Mouse (Mus musculus): ENCODE data around the gene Zbtb7b. TPM values are rescaled to one million over a fixed set of nuclear protein-coding genes. Genes with fewer than 3 reads are reported as not detected.

The Zbtb7b gene
- polyA plus RNA-seq, 1 experiment = 35.1 TPM

- TF ChIP-seq POLR2A (IDR thresholded peaks at IDR 0.05; ENCODE audit: insufficient read depth, low read length) (no peak), EP300 (IDR thresholded peaks at IDR 0.05; ENCODE audit: insufficient read depth, low read depth, low read length) (no peak), CTCF (IDR thresholded peaks at IDR 0.05; ENCODE audit: low read depth, low read length) (no peak)
- H3K9ac ChIP-seq (ENCODE audit: low read depth, poor library complexity, severe bottlenecking) = peak overlapping the region; percentile 89
- H3K4me3 ChIP-seq (ENCODE audit: low read depth, low read length) = peak overlapping the region; percentile 94
- peaks cover 17% of the 10 kb centered on the region for H3K36me3 ChIP-seq (ENCODE audit: control insufficient read depth, insufficient read depth, low read length, poor library complexity, severe bottlenecking)
- peak overlapping the region; percentile 95 for H3K27ac ChIP-seq (ENCODE audit: insufficient read depth, low read length)
- no peaks in the 10 kb centered on the region for H3K27me3 ChIP-seq (ENCODE audit: control insufficient read depth, insufficient read depth, low read length, poor library complexity, severe bottlenecking)
- peaks cover 10% of the 10 kb centered on the region for H3K4me1 ChIP-seq (ENCODE audit: control insufficient read depth, insufficient read depth, low read length)
- H3K9me3 ChIP-seq (replicated peaks; ENCODE audit: control insufficient read depth, insufficient read depth, low read length, poor library complexity, severe bottlenecking) = no peaks in the 10 kb centered on the region
Measured at GRCm38 (mm10) chr3:89419981-89420380, 25.4 kb upstream of the Zbtb7b start.

GRCm38 (mm10) chr3:89419571-89419970 is 25.0 kb upstream of the Zbtb7b start:
- no peaks in the 10 kb centered on the region for H3K27me3 ChIP-seq (ENCODE audit: control insufficient read depth, insufficient read depth, low read length, poor library complexity, severe bottlenecking)
- H3K4me3 ChIP-seq (ENCODE audit: low read depth, low read length) = peak overlapping the region; percentile 94
- TF ChIP-seq EP300 (IDR thresholded peaks at IDR 0.05; ENCODE audit: insufficient read depth, low read depth, low read length) (peak; percentile 77; the same call in 1 of the 2 replicates), CTCF (IDR thresholded peaks at IDR 0.05; ENCODE audit: low read depth, low read length) (no peak), POLR2A (IDR thresholded peaks at IDR 0.05; ENCODE audit: insufficient read depth, low read length) (no peak)
- no peaks in the 10 kb centered on the region for H3K9me3 ChIP-seq (replicated peaks; ENCODE audit: control insufficient read depth, insufficient read depth, low read length, poor library complexity, severe bottlenecking)
- H3K4me1 ChIP-seq (ENCODE audit: control insufficient read depth, insufficient read depth, low read length) = peaks cover 9% of the 10 kb centered on the region
- peak overlapping the region; percentile 95 for H3K27ac ChIP-seq (ENCODE audit: insufficient read depth, low read length)
- H3K36me3 ChIP-seq (ENCODE audit: control insufficient read depth, insufficient read depth, low read length, poor library complexity, severe bottlenecking) = peaks cover 21% of the 10 kb centered on the region
- H3K9ac ChIP-seq (ENCODE audit: low read depth, poor library complexity, severe bottlenecking) = peak overlapping the region; percentile 89

- Histone ChIP-seq H3K4me1 (ENCODE audit: control insufficient read depth, insufficient read depth, low read length) (peaks cover 3% of the 10 kb centered on the region), H3K9me3 (replicated peaks; ENCODE audit: control insufficient read depth, insufficient read depth, low read length, poor library complexity, severe bottlenecking) (no peaks in the 10 kb centered on the region)
Measured at GRCm38 (mm10) chr3:89418861-89419250, 24.3 kb upstream of the Zbtb7b start.

GRCm38 (mm10) chr3:89418170-89418860 is 23.7 kb upstream of the Zbtb7b start, which contains the start of the genes Cks1b and Shc1:
Cks1b (minus strand) TSS chr3:89418383.
Shc1 (plus strand) TSS chr3:89418443.
- Histone ChIP-seq H3K9me3 (replicated peaks; ENCODE audit: control insufficient read depth, insufficient read depth, low read length, poor library complexity, severe bottlenecking) (no peaks in the 10 kb centered on the region), H3K4me3 (ENCODE audit: low read depth, low read length) (peak within 1 kb of the TSS; percentile 97), H3K36me3 (ENCODE audit: control insufficient read depth, insufficient read depth, low read length, poor library complexity, severe bottlenecking) (peaks cover 26% of the 10 kb centered on the region), H3K4me1 (ENCODE audit: control insufficient read depth, insufficient read depth, low read length) (peaks cover 2% of the 10 kb centered on the region), H3K9ac (ENCODE audit: low read depth, poor library complexity, severe bottlenecking) (peak within 1 kb of the TSS; percentile 89), H3K27me3 (ENCODE audit: control insufficient read depth, insufficient read depth, low read length, poor library complexity, severe bottlenecking) (no peaks in the 10 kb centered on the region), H3K27ac (ENCODE audit: insufficient read depth, low read length) (peak within 1 kb of the TSS; percentile 95)
- TF ChIP-seq CTCF (IDR thresholded peaks at IDR 0.05; ENCODE audit: low read depth, low read length) = no peak
- TF ChIP-seq EP300 (IDR thresholded peaks at IDR 0.05; ENCODE audit: insufficient read depth, low read depth, low read length) = no peak
- TF ChIP-seq POLR2A (IDR thresholded peaks at IDR 0.05; ENCODE audit: insufficient read depth, low read length) = peak; percentile 65

More at GRCm38 (mm10) chr3:89418861-89419250, 24.3 kb upstream of the Zbtb7b start:
- Histone ChIP-seq H3K36me3 (ENCODE audit: control insufficient read depth, insufficient read depth, low read length, poor library complexity, severe bottlenecking) (peaks cover 25% of the 10 kb centered on the region), H3K9ac (ENCODE audit: low read depth, poor library complexity, severe bottlenecking) (peak overlapping the region; percentile 89), H3K27me3 (ENCODE audit: control insufficient read depth, insufficient read depth, low read length, poor library complexity, severe bottlenecking) (no peaks in the 10 kb centered on the region), H3K27ac (ENCODE audit: insufficient read depth, low read length) (peak overlapping the region; percentile 95), H3K4me3 (ENCODE audit: low read depth, low read length) (peak overlapping the region; percentile 94)
- TF ChIP-seq EP300 (IDR thresholded peaks at IDR 0.05; ENCODE audit: insufficient read depth, low read depth, low read length) = no peak

- no peaks in the 10 kb centered on the region for H3K27me3 ChIP-seq (ENCODE audit: control insufficient read depth, insufficient read depth, low read length, poor library complexity, severe bottlenecking)
- peaks cover 2% of the 10 kb centered on the region for H3K4me1 ChIP-seq (ENCODE audit: control insufficient read depth, insufficient read depth, low read length)
- H3K9ac ChIP-seq (ENCODE audit: low read depth, poor library complexity, severe bottlenecking) = peak overlapping the region; percentile 89
- H3K9me3 ChIP-seq (replicated peaks; ENCODE audit: control insufficient read depth, insufficient read depth, low read length, poor library complexity, severe bottlenecking) = no peaks in the 10 kb centered on the region
- peaks cover 26% of the 10 kb centered on the region for H3K36me3 ChIP-seq (ENCODE audit: control insufficient read depth, insufficient read depth, low read length, poor library complexity, severe bottlenecking)
- H3K4me3 ChIP-seq (ENCODE audit: low read depth, low read length) = peak overlapping the region; percentile 97
- peak; percentile 20; the same call in 1 of the 2 replicates for TF ChIP-seq EP300 (IDR thresholded peaks at IDR 0.05; ENCODE audit: insufficient read depth, low read depth, low read length)
- TF ChIP-seq POLR2A (IDR thresholded peaks at IDR 0.05; ENCODE audit: insufficient read depth, low read length) = no peak
- peak overlapping the region; percentile 93 for H3K27ac ChIP-seq (ENCODE audit: insufficient read depth, low read length)
Measured at GRCm38 (mm10) chr3:89417840-89418169, 23.2 kb upstream of the Zbtb7b start.

- no peaks in the 10 kb centered on the region for H3K27me3 ChIP-seq (ENCODE audit: control insufficient read depth, insufficient read depth, low read length, poor library complexity, severe bottlenecking)
- H3K9me3 ChIP-seq (replicated peaks; ENCODE audit: control insufficient read depth, insufficient read depth, low read length, poor library complexity, severe bottlenecking) = no peaks in the 10 kb centered on the region
- peak overlapping the region; percentile 89 for H3K9ac ChIP-seq (ENCODE audit: low read depth, poor library complexity, severe bottlenecking)
- no peaks in the 10 kb centered on the region for H3K4me1 ChIP-seq (ENCODE audit: control insufficient read depth, insufficient read depth, low read length)
- peaks cover 26% of the 10 kb centered on the region for H3K36me3 ChIP-seq (ENCODE audit: control insufficient read depth, insufficient read depth, low read length, poor library complexity, severe bottlenecking)
- H3K4me3 ChIP-seq (ENCODE audit: low read depth, low read length) = peak overlapping the region; percentile 80
- TF ChIP-seq POLR2A (IDR thresholded peaks at IDR 0.05; ENCODE audit: insufficient read depth, low read length) (no peak), CTCF (IDR thresholded peaks at IDR 0.05; ENCODE audit: low read depth, low read length) (no peak), EP300 (IDR thresholded peaks at IDR 0.05; ENCODE audit: insufficient read depth, low read depth, low read length) (no peak)
- H3K27ac ChIP-seq (ENCODE audit: insufficient read depth, low read length) = peak overlapping the region; percentile 79
Measured at GRCm38 (mm10) chr3:89417131-89417530, 22.6 kb upstream of the Zbtb7b start.
